In the genomic region with DNA sequence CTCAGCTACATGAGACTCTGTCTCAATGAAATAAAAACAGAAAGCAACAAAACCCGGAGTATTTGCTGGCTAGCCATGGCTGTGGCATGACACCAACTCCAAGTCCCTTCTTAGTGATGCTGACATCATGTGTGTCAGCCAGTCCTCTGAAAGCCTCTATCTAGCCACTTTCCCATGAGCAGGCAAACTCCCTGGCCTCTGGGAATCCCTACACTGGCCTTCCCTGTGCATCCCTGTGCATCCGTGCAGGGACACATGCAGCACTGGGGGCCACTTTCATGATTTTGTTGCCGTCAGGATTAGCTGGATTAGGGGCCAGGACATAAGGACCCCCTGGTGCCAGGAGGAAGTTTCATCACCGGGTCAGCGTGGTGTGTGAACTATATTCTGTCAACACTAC, we compare ENCODE assay signal across 10 mouse cellular contexts. TPM values are rescaled to one million over a fixed set of nuclear protein-coding genes. Genes with fewer than 3 reads are reported as not detected.
DNase-seq lines count a peak whose midpoint lies in the region; ATAC-seq and TF ChIP-seq lines count a peak whose summit lies in the region.
"Had no signal": no experiment of that assay in that cellular context is flagged by ENCODE, and none has a peak within 500 bp of the region (broad histone marks: within the 10 kb centered on the region; RNA-seq: fewer than 3 reads in every experiment).

No protein-coding gene starts in this region.

- no peak for ATAC-seq in intestine, embryonic 15.5 days
- no peak for ATAC-seq in stomach, postnatal 0 days (ENCODE audit: low FRiP score, low TSS enrichment)
- no peak for ATAC-seq in granulocyte monocyte progenitor cell, adult 5-6 weeks (replicated peaks; ENCODE audit: poor library complexity, severe bottlenecking)

- DNase-seq in cerebellum, adult 11-12 months: peak; percentile 69
- DNase-seq in cerebellum, postnatal 4 days (ENCODE audit: low spot score in 2 of 2): no peak
- peak; percentile 61 for DNase-seq in retina, postnatal 1 day
- no peak for DNase-seq in retina, embryonic 14.5 days (ENCODE audit: low spot score)
- no peak for DNase-seq in stomach, postnatal 0 days (ENCODE audit: low spot score)
- no peak for DNase-seq in heart, postnatal 14 days
- DNase-seq: adrenal gland, postnatal 10 days had no signal

- intact Hi-C loops in heart, postnatal 14 days (cut with DNase I): no loop called here

- no peaks in the 10 kb centered on the region for H3K27me3 ChIP-seq in intestine, embryonic 15.5 days (replicated peaks)
- H3K27me3 ChIP-seq in stomach, postnatal 0 days (ENCODE audit: control insufficient read depth, insufficient read depth, low read length): no peaks in the 10 kb centered on the region

- TF ChIP-seq EP300 in stomach, postnatal 0 days (optimal IDR thresholded peaks at IDR 0.05): no peak

- no peak for TF ChIP-seq CTCF in stomach, postnatal 0 days (IDR thresholded peaks at IDR 0.05; ENCODE audit: low read depth)

- no peak overlapping the region for H3K27ac ChIP-seq in intestine, embryonic 15.5 days
- peak overlapping the region; percentile 45 for H3K27ac ChIP-seq in stomach, postnatal 0 days (replicated peaks)
- H3K27ac ChIP-seq: liver, embryonic 14.5 days had no signal

- peak overlapping the region; percentile 38 for H3K4me2 ChIP-seq in intestine, embryonic 15.5 days (replicated peaks)
- peak overlapping the region; percentile 41 for H3K4me2 ChIP-seq in stomach, postnatal 0 days (replicated peaks; ENCODE audit: low read depth)

- no peaks in the 10 kb centered on the region; the same call in 1 of the 2 replicates for H3K36me3 ChIP-seq in intestine, embryonic 15.5 days
- no peaks in the 10 kb centered on the region for H3K36me3 ChIP-seq in stomach, postnatal 0 days (ENCODE audit: control insufficient read depth, insufficient read depth, low read length)

- no peaks in the 10 kb centered on the region for H3K9me3 ChIP-seq in intestine, embryonic 15.5 days
- no peaks in the 10 kb centered on the region for H3K9me3 ChIP-seq in stomach, postnatal 0 days (ENCODE audit: control insufficient read depth, low read length)

- H3K4me3 ChIP-seq in intestine, embryonic 15.5 days (replicated peaks): no peak overlapping the region
- 0 out of 2 replicates have a peak overlapping the region, but pooled peaks have one; percentile 8 for H3K4me3 ChIP-seq in stomach, postnatal 0 days (ENCODE audit: low read depth, low read length)

- peaks cover 48% of the 10 kb centered on the region for H3K4me1 ChIP-seq in intestine, embryonic 15.5 days (replicated peaks)
- H3K4me1 ChIP-seq in stomach, postnatal 0 days (replicated peaks; ENCODE audit: control insufficient read depth, insufficient read depth): peaks cover 14% of the 10 kb centered on the region; the same call in 1 of the 2 replicates

- WGBS in intestine, embryonic 15.5 days: 47% methylated on average over 5 of the region's 5 CpGs
- 49% methylated on average over 5 of the region's 5 CpGs for WGBS in stomach, postnatal 0 days

- 0 out of 2 replicates have a peak overlapping the region, but pooled peaks have one; percentile 15 for H3K9ac ChIP-seq in intestine, embryonic 15.5 days
- peak overlapping the region; percentile 5; the same call in 1 of the 2 replicates for H3K9ac ChIP-seq in stomach, postnatal 0 days (ENCODE audit: low read length)

RNA-seq across cellular contexts. Expression of gene Ptch1, which starts 20.0 kb away (rescaled TPM):
- polyA plus RNA-seq in intestine, embryonic 15.5 days (2015; fragmentation: Nextera tagmentation; extraction: Ambion mirVana): 30.5 and 34.1 TPM in 2 replicates
- 8.4 and 8.5 TPM in 2 replicates for polyA plus RNA-seq in stomach, postnatal 0 days (2015; fragmentation: Nextera tagmentation; extraction: Ambion mirVana)
- 10 to 100 TPM; 12.0 to 16.1 TPM for total RNA-seq in heart, postnatal 14 days (2021)
- 9.1 and 14.0 TPM in 2 replicates for total RNA-seq in granulocyte monocyte progenitor cell, adult 5-6 weeks (2014; fragmentation: Nextera tagmentation)
- 6.6 and 7.7 TPM in 2 replicates for total RNA-seq in granulocyte monocyte progenitor cell, adult 5-6 weeks (2017)

RNA-seq across cellular contexts. Expression of gene Fancc, which starts 56.4 kb away (rescaled TPM):
- polyA plus RNA-seq in intestine, embryonic 15.5 days (2015; fragmentation: Nextera tagmentation; extraction: Ambion mirVana): 17.1 and 17.7 TPM in 2 replicates
- 9.3 TPM in 2 replicates for polyA plus RNA-seq in stomach, postnatal 0 days (2015; fragmentation: Nextera tagmentation; extraction: Ambion mirVana)
- 1 to 10 TPM; 5.0 to 6.9 TPM for total RNA-seq in heart, postnatal 14 days (2021)
- 11.3 and 14.5 TPM in 2 replicates for total RNA-seq in granulocyte monocyte progenitor cell, adult 5-6 weeks (2014; fragmentation: Nextera tagmentation)
- 10.0 and 11.9 TPM in 2 replicates for total RNA-seq in granulocyte monocyte progenitor cell, adult 5-6 weeks (2017)

Comparison
In these comparisons a context has a peak if more than half of its experiments do, and no peak if none do; other contexts are left out.
1. DNase-seq: peak in cerebellum, adult 11-12 months (single experiment) and retina, postnatal 1 day (single experiment); none in cerebellum, postnatal 4 days (0 of 2), retina, embryonic 14.5 days (single experiment), stomach, postnatal 0 days (single experiment) and heart, postnatal 14 days (0 of 2).